Mouse (Mus musculus) myocyte (in vitro differentiated cells): Measurements from ENCODE around the gene AI464131.

ENCODE experiments used
- CEBPB ChIP-seq: IDR thresholded peaks from 2 replicates; pipeline ENCODE4 v1.6.1; 2011; ENCODE audit warnings: mild to moderate bottlenecking, moderate library complexity; ENCODE audit not compliant: poor library complexity, insufficient read depth, severe bottlenecking
- E2F4 ChIP-seq: IDR thresholded peaks from one replicate; pipeline ENCODE4 v1.6.1; 2011; ENCODE audit warnings: mild to moderate bottlenecking, control low read depth, moderate library complexity; ENCODE audit not compliant: insufficient read depth
- MAX ChIP-seq: IDR thresholded peaks from one replicate; pipeline ENCODE4 v1.6.1; 2011; ENCODE audit warnings: low read depth, mild to moderate bottlenecking, control low read depth
- MYOG ChIP-seq, 3 experiments: IDR thresholded peaks; one replicate each; pipeline ENCODE4 v1.6.1; 2011; ENCODE audit warnings: control low read depth in 2 of 3, low read depth in 2 of 3, mild to moderate bottlenecking in 2 of 3; ENCODE audit not compliant: insufficient read length in 2 of 3, control insufficient read depth in 1 of 3, insufficient read depth in 1 of 3
- POLR2A ChIP-seq: IDR thresholded peaks from one replicate; pipeline ENCODE4 v1.6.1; 2011; ENCODE audit warnings: low read depth, mild to moderate bottlenecking, control low read depth, moderate library complexity; ENCODE audit not compliant: insufficient read length
- POLR2AphosphoS2 ChIP-seq: IDR thresholded peaks from one replicate; pipeline ENCODE4 v1.6.1; 2011; ENCODE audit warnings: low read depth, control low read depth; ENCODE audit not compliant: insufficient read length
- USF1 ChIP-seq: IDR thresholded peaks from one replicate; pipeline ENCODE4 v1.6.1; 2011; ENCODE audit warnings: low read depth, mild to moderate bottlenecking, control low read depth, moderate library complexity

DNA sequence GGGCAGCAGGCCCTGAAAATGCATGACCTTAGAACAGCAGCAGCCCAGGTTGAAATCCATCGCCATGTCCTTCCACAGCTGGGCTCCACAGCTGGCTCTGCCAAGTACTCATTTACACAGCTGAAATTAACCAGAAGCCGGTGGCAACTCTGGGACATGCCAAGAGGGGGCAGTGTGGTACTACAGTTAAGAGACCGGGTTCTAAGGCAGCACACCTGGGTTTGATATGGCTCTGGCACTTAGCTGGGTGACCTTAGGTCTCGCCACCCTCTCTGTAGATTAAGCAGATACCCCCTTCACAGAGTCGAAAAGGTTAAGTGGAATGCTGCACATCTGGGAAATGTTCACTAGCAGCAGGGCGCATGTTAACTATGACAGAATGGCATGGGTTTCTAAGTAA is 49.7 kb upstream of the AI464131 start:
- no peak for TF ChIP-seq CEBPB
- no peak for TF ChIP-seq POLR2AphosphoS2
- no peak for TF ChIP-seq USF1
- no peak for TF ChIP-seq E2F4
- no peak for TF ChIP-seq POLR2A
- no peak for TF ChIP-seq MAX
- TF ChIP-seq MYOG (IDR thresholded peaks at IDR 0.05; ENCODE audit: control insufficient read depth in 1 of 3, insufficient read depth in 1 of 3, insufficient read length in 2 of 3, low read depth in 2 of 3) = no peak
